Mouse (Mus musculus) brain, embryonic 14.5 days (tissue): Measurements from ENCODE around the gene Yy1.

ENCODE experiments used
- CTCF ChIP-seq: fragments of 200-500 bp; IDR thresholded peaks from 2 replicates; pipeline ENCODE4 v1.5.1; 2012; ENCODE audit warnings: inconsistent platforms, mild to moderate bottlenecking, moderate library complexity, borderline replicate concordance; ENCODE audit not compliant: insufficient read depth, insufficient read length; ENCODE audit errors: extremely low read depth
- POLR2A ChIP-seq: fragments of 200-500 bp; IDR thresholded peaks from 2 replicates; pipeline ENCODE4 v1.6.1; 2012; ENCODE audit warnings: mild to moderate bottlenecking, inconsistent platforms, borderline replicate concordance; ENCODE audit not compliant: poor library complexity, insufficient read depth, insufficient read length, severe bottlenecking; ENCODE audit errors: extremely low read depth

DNA sequence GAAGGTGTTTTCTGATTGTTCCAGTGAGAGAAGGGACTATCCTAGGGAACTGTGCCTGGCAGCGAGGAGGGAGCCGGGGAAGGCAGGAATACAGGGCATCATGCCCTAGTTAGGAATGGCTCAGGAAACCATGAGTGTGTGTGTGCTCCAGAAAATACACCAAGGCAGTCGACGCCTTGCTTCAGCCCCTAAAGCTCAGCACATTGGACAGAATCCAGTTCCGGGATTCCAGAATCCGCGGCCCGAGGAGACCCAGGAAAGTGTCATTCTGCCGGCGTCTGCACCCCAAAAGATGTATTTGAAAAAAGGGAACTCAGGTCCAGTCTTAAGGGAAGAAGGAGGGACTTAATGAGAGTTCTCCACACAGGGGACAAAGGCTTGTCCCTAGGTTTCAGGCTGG lies 26.5 kb upstream of the Yy1 start:
- TF ChIP-seq CTCF: no peak
- TF ChIP-seq POLR2A: no peak
